Mouse (Mus musculus) CH12.LX (cell line): ENCODE measurements around the gene Slc9a9. TPM values are rescaled to one million over a fixed set of nuclear protein-coding genes. Genes with fewer than 3 reads are reported as not detected.

Experiments used
- DNase-seq: peaks from one replicate; pipeline ENCODE4 v3.0.0-alpha.2; 2013; ENCODE audit errors: extremely low read depth
- H3K27ac ChIP-seq: 2 replicates; pipeline ENCODE4 v1.5.1; 2012; ENCODE audit warnings: low read depth, mild to moderate bottlenecking, control low read depth, moderate library complexity; ENCODE audit not compliant: insufficient read depth
- H3K27me3 ChIP-seq: replicated peaks from 2 replicates; pipeline ENCODE3; 2012; ENCODE audit warnings: inconsistent platforms
- H3K36me3 ChIP-seq, 2 experiments: replicated peaks in 1 of 2; 2 replicates each; pipeline versions ENCODE3 to v1.6.1; 2012; ENCODE audit warnings: inconsistent platforms in 1 of 2, low read length in 1 of 2, mild to moderate bottlenecking in 1 of 2, mixed read lengths in 1 of 2, moderate library complexity in 1 of 2; ENCODE audit not compliant: control insufficient read depth in 1 of 2, insufficient read depth in 1 of 2
- H3K4me1 ChIP-seq, 2 experiments: 2 replicates each; pipeline ENCODE4 v1.6.1; 2012; ENCODE audit warnings: inconsistent platforms in 1 of 2, moderate library complexity in 1 of 2; ENCODE audit not compliant: insufficient read depth in 2 of 2, control insufficient read depth in 1 of 2
- H3K4me2 ChIP-seq: 2 replicates; pipeline ENCODE4 v1.6.1; 2012; ENCODE audit warnings: low read depth, mild to moderate bottlenecking, control low read depth; ENCODE audit not compliant: poor library complexity, insufficient read depth, severe bottlenecking
- H3K4me3 ChIP-seq, 3 experiments: fragments of 150-350 bp in 1 of 3; sonication (generic) in 1 of 3; replicated peaks in 1 of 3; 2 replicates each; pipeline versions ENCODE3 to v1.5.1; 2011 to 2012; ENCODE audit warnings: low read depth in 2 of 3, low read length in 2 of 3, mild to moderate bottlenecking in 2 of 3, moderate library complexity in 2 of 3, control low read depth in 1 of 3, improper control_type of control experiment in 1 of 3, inconsistent platforms in 1 of 3, mixed read lengths in 1 of 3; ENCODE audit not compliant: poor library complexity in 1 of 3
- H3K79me2 ChIP-seq: replicated peaks from 2 replicates; pipeline ENCODE4 v1.6.1; 2012; ENCODE audit warnings: mild to moderate bottlenecking, moderate library complexity; ENCODE audit not compliant: control insufficient read depth, poor library complexity, insufficient read depth, severe bottlenecking; ENCODE audit errors: extremely low read depth
- H3K9ac ChIP-seq: 2 replicates; pipeline ENCODE4 v1.6.1; 2012; ENCODE audit warnings: low read depth, mild to moderate bottlenecking, control low read depth, moderate library complexity; ENCODE audit not compliant: insufficient read depth
- H3K9me3 ChIP-seq: replicated peaks from 2 replicates; pipeline ENCODE3; 2012; ENCODE audit warnings: low read length, inconsistent platforms, mixed read lengths
- BHLHE40 ChIP-seq: IDR thresholded peaks from 2 replicates; pipeline ENCODE4 v1.6.1; 2011; ENCODE audit warnings: mild to moderate bottlenecking, low read depth, low read length, improper control_type of control experiment
- CTCF ChIP-seq, 2 experiments: IDR thresholded peaks in 1 of 2; conservative IDR thresholded peaks in 1 of 2; 2 replicates each; pipeline ENCODE4 v1.5.1; 2011 to 2012; ENCODE audit warnings: low read depth in 2 of 2, low read length in 2 of 2, improper control_type of control experiment in 1 of 2, inconsistent platforms in 1 of 2, mild to moderate bottlenecking in 1 of 2, moderate library complexity in 1 of 2
- E2F4 ChIP-seq: IDR thresholded peaks from 2 replicates; pipeline ENCODE4 v1.6.1; 2011; ENCODE audit warnings: low read depth, low read length, improper control_type of control experiment; ENCODE audit not compliant: insufficient replicate concordance
- ELF1 ChIP-seq: IDR thresholded peaks from 2 replicates; pipeline ENCODE4 v1.6.1; 2014; ENCODE audit warnings: low read depth, mild to moderate bottlenecking, inconsistent platforms, low read length, improper control_type of control experiment
- EP300 ChIP-seq: IDR thresholded peaks from 2 replicates; pipeline ENCODE4 v1.6.1; 2011; ENCODE audit warnings: low read length, improper control_type of control experiment
- GABPA ChIP-seq: IDR thresholded peaks from 2 replicates; pipeline ENCODE4 v1.6.1; 2012; ENCODE audit warnings: low read depth, low read length, improper control_type of control experiment, inconsistent platforms; ENCODE audit not compliant: insufficient replicate concordance
- IRF4 ChIP-seq: IDR thresholded peaks from 2 replicates; pipeline ENCODE4 v1.6.1; 2014; ENCODE audit warnings: low read depth, mild to moderate bottlenecking, inconsistent platforms, low read length, improper control_type of control experiment
- JUND ChIP-seq: conservative IDR thresholded peaks from 2 replicates; pipeline ENCODE4 v1.6.1; 2011; ENCODE audit warnings: low read depth, low read length, improper control_type of control experiment
- MAFK ChIP-seq: IDR thresholded peaks from 2 replicates; pipeline ENCODE4 v1.6.1; 2011; ENCODE audit warnings: low read length, improper control_type of control experiment; ENCODE audit not compliant: insufficient replicate concordance
- MEF2A ChIP-seq: IDR thresholded peaks from 2 replicates; pipeline ENCODE4 v1.6.1; 2014; ENCODE audit warnings: low read depth, mild to moderate bottlenecking, inconsistent platforms, low read length, improper control_type of control experiment, borderline replicate concordance
- POLR2A ChIP-seq: IDR thresholded peaks from 2 replicates; pipeline ENCODE4 v1.6.1; 2011; ENCODE audit warnings: low read depth, mild to moderate bottlenecking, improper control_type of control experiment, low read length
- RCOR1 ChIP-seq: conservative IDR thresholded peaks from 2 replicates; pipeline ENCODE4 v1.6.1; 2012; ENCODE audit warnings: low read depth, mild to moderate bottlenecking, inconsistent platforms, low read length, improper control_type of control experiment
- SMC3 ChIP-seq: IDR thresholded peaks from 2 replicates; pipeline ENCODE4 v1.6.1; 2011; ENCODE audit warnings: low read depth, low read length, improper control_type of control experiment
- TCF12 ChIP-seq: IDR thresholded peaks from 2 replicates; pipeline ENCODE4 v1.6.1; 2014; ENCODE audit warnings: low read depth, mild to moderate bottlenecking, inconsistent platforms, low read length, improper control_type of control experiment
- USF1 ChIP-seq: IDR thresholded peaks from 2 replicates; pipeline ENCODE4 v1.6.1; 2014; ENCODE audit warnings: low read depth, mild to moderate bottlenecking, inconsistent platforms, low read length, improper control_type of control experiment
- USF2 ChIP-seq: conservative IDR thresholded peaks from 2 replicates; pipeline ENCODE4 v1.6.1; 2011; ENCODE audit warnings: low read depth, low read length, improper control_type of control experiment
- ZC3H11A ChIP-seq: IDR thresholded peaks from 2 replicates; pipeline ENCODE4 v1.6.1; 2012; ENCODE audit warnings: low read depth, mild to moderate bottlenecking, inconsistent platforms, low read length, improper control_type of control experiment
- ZKSCAN1 ChIP-seq: IDR thresholded peaks from 2 replicates; pipeline ENCODE4 v1.6.1; 2012; ENCODE audit warnings: low read depth, inconsistent platforms, low read length, improper control_type of control experiment, borderline replicate concordance
- ZNF384 ChIP-seq: IDR thresholded peaks from 2 replicates; pipeline ENCODE4 v1.6.1; 2012; ENCODE audit warnings: low read depth, low read length, improper control_type of control experiment, inconsistent platforms
- dilution Hi-C: fragments of 300-500 bp; cut with MboI; formaldehyde crosslinking; loops from 2 replicates; pipeline ENCODE4 v1.14.3; 2020; ENCODE audit warnings: low sequenced_read_pairs; ENCODE audit not compliant: extremely low pct_unique_long_range_greater_than_20kb, extremely low pct_ligation_motif_present
- in situ Hi-C: fragments of 300-500 bp; cut with MboI; formaldehyde crosslinking; loops from 3 replicates; pipeline ENCODE4 v1.14.3; 2019; ENCODE audit warnings: low sequenced_read_pairs, low pct_ligation_motif_present, low pct_unique_long_range_greater_than_20kb, mixed read lengths
- polyA plus RNA-seq: library from polyadenylated mRNA; unstranded; fragments of >175 nt; gene quantifications from 2 replicates; pipeline ENCODE4 v1.2.1, GENCODE M21; 2012; ENCODE audit warnings: low read depth; ENCODE audit not compliant: insufficient read length
- total RNA-seq, 2 experiments: library from RNA; depleted of rRNA; stranded (reverse); fragments of 300-350 nt in 1 of 2; fragments of >200 nt in 1 of 2; gene quantifications; 2 replicates each; pipeline ENCODE4 v1.2.3; 2012 to 2014

Gene Slc9a9
- total and polyA plus RNA-seq, 3 experiments: not detected

- Histone ChIP-seq H3K27ac (no peak overlapping the region), H3K4me2 (no peak overlapping the region), H3K79me2 (no peaks in the 10 kb centered on the region), H3K9ac (no peak overlapping the region), H3K4me1 (no peaks in the 10 kb centered on the region), H3K9me3 (peaks cover 42% of the 10 kb centered on the region), H3K27me3 (no peaks in the 10 kb centered on the region), H3K36me3 (no peaks in the 10 kb centered on the region), H3K4me3 (no peak overlapping the region)
- dilution Hi-C loops: no loop called here
- in situ Hi-C loops: no loop called here
- no peak for DNase-seq
- TF ChIP-seq TCF12: no peak
- TF ChIP-seq EP300: no peak
- TF ChIP-seq ZC3H11A: no peak
- no peak for TF ChIP-seq IRF4
- no peak for TF ChIP-seq ELF1
- TF ChIP-seq GABPA: no peak
- no peak for TF ChIP-seq MEF2A
- TF ChIP-seq E2F4: no peak
- TF ChIP-seq SMC3: no peak
- TF ChIP-seq MAFK: no peak
Measured at GRCm38 (mm10) chr9:95020136-95020706, 350.5 kb downstream of the Slc9a9 start.

- in situ Hi-C loops: no loop called here
- dilution Hi-C loops: no loop called here
Measured at GRCm38 (mm10) chr9:95034140-95034970, 364.6 kb downstream of the Slc9a9 start.

More at GRCm38 (mm10) chr9:95034140-95034970, 364.6 kb downstream of the Slc9a9 start:
- Histone ChIP-seq H3K9me3 (peaks cover 66% of the 10 kb centered on the region), H3K36me3 (no peaks in the 10 kb centered on the region), H3K27ac (no peak overlapping the region), H3K79me2 (no peaks in the 10 kb centered on the region), H3K9ac (no peak overlapping the region), H3K4me3 (no peak overlapping the region), H3K4me1 (no peaks in the 10 kb centered on the region), H3K4me2 (no peak overlapping the region), H3K27me3 (no peaks in the 10 kb centered on the region)
- TF ChIP-seq ZNF384: no peak
- TF ChIP-seq ELF1: no peak
- no peak for TF ChIP-seq RCOR1
- TF ChIP-seq SMC3: no peak
- TF ChIP-seq CTCF (conservative IDR thresholded peaks at IDR 0.05 in 1 of 2, IDR thresholded peaks at IDR 0.05 in 1 of 2; ENCODE audit: low read depth in 2 of 2, low read length in 2 of 2): no peak
- no peak for TF ChIP-seq USF2
- no peak for TF ChIP-seq BHLHE40
- no peak for TF ChIP-seq E2F4
- no peak for TF ChIP-seq POLR2A
- TF ChIP-seq ZKSCAN1: no peak
- no peak for TF ChIP-seq USF1
- TF ChIP-seq JUND: no peak
- TF ChIP-seq TCF12: no peak
- no peak for TF ChIP-seq IRF4
- no peak for DNase-seq
